Mouse (Mus musculus): ENCODE data around the gene Clk2.
A peak's percentile ranks its signal among the peaks of the same experiment; 100 is the strongest.
"Not testable (repeated sequence)": the region's sequence is repeated elsewhere in the genome, so short reads cannot be mapped to it uniquely, and the experiment has no call there.

The Clk2 gene

DNA sequence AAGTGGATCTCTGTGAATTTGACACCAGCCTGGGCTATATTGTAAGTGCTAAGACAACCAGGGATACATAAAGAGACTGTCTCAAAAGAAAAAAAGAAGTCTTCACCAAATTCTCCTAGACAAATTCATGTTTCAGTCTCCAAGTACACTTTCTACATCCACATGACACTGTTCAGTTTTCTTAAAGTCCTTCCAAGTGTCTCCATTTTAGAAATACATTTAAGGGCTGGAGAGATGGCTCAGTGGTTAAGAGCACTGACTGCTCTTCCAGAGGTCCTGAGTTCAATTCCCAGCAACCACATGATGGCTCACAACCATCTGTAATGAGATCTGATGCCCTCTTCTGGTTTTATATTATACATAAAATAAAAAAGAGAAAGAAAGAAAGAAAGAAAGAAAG lies 3.4 kb upstream of the Clk2 start:
- DNase-seq: not testable (repeated sequence)

DNA sequence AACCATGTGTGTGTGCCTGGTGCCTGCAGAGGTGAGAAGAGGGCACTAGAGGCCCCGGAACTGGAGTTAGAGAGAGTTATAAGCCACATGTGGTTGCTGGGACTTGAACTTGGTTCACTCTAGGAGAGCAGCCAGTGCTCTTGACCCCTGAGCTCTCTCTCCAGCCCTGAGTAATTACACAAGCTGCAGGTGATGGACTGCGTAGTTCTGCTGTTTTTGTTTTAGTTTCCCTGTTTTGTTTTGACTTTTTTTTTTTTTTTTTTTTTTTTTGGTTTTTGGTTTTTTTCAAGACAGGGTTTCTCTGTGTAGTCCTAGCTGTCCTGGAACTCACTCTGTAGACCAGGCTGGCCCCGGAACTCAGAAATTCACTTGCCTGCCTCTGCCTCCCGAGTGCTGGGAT lies 2.8 kb upstream of the Clk2 start:
- no peak for DNase-seq

DNA sequence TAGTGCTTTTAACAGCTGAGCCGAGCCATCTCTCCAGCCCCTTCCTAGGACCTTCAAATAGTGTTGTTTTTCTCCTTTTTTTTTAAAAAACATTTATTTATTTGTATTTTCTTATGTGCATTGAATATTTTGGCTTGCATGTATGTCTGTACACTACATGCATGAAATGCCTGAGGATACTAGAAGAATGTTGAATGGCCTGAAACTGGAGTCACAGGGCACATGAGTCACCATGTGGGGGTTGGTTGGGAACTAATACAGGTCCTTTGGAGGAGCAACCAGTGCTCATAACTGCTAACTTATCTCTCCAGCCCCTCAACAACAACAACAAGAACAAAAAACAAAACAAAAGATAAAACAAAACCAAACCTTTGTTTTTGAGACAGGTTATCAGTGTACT lies 1.5 kb upstream of the Clk2 start:
- DNase-seq: no peak

DNA sequence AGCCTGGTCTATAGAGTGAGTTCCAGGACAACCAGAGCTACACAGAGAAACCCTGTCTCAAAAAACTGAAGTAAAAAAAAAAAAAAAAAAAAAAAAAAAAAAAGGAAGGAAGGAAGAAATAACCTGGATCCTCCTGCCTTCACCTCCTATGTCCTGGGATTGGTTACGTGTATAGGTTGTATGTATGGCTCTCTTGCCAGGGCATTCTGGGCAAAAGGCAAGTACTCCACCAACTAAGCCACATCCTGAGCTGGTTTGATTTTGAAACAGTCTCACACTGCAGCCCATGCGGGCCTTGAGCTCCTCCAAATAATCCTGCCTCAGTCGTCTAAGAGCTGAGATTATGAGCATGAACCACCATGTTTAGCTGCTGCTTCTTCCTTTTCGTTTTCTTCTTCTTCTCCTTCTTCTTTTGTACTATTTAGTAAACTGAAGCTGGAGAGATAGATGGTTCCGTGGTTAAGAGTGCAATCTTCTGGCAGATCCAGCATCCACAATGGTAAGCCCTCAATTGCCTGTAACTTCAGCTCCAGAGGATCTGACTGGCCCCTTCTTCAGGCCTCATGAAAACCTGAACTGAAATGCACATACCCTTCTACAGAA lies 851 bp upstream of the Clk2 start:
- no peak for DNase-seq

DNA sequence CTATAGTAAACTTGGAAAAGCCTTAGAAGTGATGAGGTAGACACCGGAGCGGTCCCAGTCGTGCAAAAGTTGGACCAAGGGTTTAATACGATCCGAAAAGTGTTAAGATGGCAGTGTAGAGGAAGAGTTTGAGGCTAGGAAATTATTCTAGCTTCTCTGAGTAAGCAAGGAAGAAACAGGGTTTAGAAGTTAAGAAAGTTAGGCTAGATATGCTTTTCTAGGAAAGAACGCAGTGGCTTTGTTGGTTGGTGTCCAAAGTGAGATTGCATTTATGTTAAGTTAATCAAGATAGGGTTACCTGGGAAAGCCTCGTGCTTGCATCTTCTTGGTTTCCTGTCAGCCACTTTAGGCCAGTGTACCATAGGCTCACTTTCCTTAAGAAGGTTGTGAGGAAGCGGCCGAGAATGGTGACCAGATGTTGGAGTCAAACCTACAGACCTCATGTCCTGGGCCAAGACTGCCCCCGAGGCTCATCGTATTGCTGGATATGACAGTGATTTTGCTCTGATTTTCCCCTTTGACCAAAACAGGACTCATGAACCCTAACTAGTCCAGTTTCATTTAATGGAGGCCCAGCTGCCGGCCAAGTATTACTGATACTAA lies 774 bp downstream of the Clk2 start:
- no peak for DNase-seq

DNA sequence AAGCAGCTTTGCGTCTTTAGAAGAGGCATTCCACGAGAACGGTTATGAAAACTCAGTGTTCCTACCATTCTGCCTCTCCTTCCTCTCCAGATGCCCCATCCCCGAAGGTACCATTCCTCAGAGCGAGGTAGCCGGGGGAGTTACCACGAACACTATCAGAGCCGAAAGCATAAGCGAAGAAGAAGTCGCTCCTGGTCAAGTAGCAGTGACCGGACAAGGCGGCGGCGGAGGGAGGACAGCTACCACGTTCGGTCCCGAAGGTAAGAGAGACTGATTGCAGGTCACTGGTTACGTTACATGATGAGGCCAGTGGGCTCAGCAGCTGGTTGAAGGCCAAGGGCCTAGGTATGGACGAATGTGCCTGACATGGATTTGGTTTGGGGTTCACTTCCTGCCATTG lies 2.4 kb downstream of the Clk2 start:
- DNase-seq: no peak

DNA sequence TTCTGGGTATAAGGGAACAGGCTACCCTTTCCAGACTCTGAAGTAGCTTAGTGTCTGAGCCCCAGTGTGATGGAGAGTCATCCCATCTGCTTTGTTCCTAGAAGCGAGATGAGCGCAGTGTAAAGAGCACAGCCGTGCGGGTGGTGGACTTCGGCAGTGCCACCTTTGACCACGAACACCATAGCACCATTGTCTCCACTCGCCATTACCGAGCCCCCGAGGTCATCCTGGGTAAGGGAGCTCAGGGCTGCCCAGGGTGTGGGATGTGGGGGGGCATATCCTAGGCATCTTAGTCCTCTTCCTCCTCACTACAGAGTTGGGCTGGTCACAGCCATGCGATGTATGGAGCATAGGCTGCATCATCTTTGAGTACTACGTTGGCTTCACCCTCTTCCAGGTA lies 10.2 kb downstream of the Clk2 start:
- no peak for DNase-seq

DNA sequence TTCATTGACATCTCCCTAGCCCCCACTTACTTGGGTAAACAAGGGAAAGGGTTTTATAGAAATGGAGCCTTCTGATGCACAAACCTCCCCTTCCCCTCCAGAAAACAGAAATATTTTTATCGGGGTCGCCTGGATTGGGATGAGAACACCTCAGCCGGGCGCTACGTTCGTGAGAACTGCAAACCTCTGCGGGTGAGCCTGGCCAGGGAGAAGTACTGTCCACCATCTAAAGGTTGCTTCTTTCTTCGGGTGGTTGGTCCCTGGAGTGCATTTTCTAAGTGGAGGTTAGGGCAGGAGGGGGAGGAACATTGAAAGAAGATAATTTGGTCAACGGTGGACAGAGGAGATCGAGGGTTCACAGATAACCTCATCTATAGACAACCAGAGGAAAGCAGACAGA lies 10.9 kb downstream of the Clk2 start:
- DNase-seq: no peak

DNA sequence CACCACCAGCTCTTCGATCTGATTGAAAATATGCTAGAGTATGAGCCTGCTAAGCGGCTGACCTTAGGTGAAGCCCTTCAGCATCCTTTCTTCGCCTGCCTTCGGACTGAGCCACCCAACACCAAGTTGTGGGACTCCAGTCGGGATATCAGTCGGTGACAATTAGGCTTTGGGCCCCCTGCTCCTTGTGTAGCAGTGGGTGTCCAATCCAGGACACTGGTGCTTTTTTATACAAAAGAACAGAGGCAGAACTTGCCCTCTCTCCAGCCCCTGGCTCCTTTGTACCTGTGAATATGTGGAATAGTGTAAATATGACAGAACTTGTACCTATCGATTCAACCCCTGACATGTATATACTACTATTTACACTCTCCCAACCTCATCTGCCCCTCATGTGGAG lies 11.8 kb downstream of the Clk2 start:
- no peak for DNase-seq

DNA sequence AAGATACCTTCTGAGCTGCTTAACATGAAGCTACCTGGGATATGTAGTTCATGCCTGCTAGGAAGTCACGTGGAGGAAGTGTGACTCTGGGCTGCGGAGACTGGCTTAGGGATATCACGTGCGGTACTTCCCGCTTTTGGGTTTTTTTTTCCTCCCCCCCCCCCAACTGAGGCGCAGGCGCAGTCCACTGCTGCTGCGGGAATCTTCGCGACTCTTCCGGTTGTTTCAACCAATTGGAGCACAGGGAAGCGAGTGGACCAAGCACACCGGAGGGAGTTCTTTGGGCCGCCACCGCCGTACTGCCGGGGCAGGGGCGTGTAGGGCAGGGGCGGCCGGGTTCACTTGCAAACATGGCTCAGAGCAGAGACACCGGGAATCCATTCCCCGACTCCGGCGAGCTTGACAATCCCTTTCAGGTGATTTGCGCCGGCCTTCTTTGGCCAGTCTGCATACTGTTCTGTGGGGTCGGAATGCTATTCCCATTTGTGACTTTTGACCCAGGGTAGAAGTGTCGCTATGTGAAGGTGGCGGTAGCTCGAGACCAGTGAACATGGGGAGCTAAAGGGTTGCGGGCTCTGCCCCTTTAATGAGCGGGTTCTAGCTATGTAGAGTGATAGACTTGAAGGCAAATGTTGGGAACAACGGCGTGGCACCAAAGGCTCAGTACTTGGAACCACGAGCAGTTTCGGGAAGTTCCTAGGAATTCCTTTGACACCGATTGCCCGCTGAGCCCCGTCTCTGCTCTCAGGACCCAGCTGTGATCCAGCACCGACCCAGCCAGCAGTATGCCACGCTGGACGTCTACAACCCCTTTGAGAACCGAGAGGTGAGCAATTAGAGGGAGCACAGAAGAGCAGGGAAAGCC lies 12.9 kb downstream of the Clk2 start, which contains the start of gene Scamp3:
Scamp3 (plus strand) TSS at position 232 of the 865 bp plus-strand sequence.
- peak; percentile 99 for DNase-seq

DNA sequence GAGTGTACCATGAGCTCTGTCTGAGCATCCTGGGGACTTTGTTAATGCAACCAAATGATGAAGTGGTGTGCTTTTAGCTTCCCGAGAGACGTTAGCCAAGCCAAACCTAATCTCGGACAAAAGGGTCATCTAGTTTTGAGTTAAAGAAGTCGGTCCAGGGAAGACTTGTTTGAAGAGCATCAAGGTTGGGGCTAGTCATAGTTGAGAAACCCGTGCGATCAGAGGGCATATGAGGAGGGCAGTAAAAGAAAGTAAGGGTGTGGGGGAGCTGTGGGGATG lies 13.5 kb downstream of the Clk2 start:
- no peak for DNase-seq

DNA sequence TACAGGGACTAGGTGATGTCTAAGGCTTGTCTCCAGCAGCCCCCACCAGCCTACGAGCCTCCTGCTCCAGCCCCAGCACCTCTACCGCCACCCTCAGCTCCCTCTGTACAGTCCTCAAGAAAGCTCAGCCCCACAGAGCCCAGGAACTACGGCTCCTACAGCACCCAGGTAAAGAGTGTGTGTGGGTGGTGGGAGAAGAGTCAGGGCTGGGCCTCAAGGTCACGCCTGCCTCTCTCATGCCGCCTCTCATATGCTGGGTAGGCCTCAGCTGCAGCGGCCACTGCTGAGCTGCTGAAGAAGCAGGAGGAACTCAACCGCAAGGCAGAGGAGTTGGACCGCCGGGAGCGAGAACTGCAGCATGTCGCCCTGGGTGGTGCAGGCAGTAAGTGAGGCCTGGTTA lies 14.5 kb downstream of the Clk2 start:
- DNase-seq: no peak

DNA sequence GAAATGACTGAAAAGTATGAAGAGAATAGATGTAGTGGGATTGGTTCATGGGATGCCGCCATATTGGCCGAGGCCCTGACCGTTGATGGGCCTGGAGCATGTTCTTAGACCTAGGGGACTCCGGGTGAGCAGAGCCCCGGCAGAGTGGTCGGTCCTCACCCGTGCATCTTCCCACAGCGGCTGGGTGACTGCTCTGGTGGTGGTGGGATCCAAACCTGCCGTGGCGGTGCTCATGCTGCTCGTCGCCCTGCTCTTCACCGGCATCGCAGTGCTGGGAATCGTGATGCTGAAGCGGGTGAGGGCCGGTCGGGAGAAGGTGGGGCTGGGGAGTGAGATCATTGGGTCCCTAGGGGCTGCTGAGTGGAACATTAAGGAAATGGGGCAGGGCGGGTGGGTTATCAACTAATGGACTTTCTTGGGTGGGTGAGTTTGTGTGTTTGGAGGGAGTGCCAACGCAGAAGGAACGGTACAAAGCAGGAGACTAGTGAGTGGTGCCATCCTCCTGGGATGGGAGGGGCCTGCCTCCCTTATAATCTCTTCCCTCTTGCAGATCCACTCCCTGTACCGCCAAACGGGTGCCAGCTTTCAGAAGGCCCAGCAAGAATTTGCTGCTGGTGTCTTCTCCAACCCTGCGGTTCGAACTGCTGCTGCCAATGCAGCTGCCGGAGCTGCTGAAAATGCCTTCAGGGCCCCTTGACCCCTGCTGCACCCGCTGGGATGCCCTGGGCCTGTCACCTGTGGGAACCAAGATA lies 17.3 kb downstream of the Clk2 start:
- DNase-seq: no peak

DNA sequence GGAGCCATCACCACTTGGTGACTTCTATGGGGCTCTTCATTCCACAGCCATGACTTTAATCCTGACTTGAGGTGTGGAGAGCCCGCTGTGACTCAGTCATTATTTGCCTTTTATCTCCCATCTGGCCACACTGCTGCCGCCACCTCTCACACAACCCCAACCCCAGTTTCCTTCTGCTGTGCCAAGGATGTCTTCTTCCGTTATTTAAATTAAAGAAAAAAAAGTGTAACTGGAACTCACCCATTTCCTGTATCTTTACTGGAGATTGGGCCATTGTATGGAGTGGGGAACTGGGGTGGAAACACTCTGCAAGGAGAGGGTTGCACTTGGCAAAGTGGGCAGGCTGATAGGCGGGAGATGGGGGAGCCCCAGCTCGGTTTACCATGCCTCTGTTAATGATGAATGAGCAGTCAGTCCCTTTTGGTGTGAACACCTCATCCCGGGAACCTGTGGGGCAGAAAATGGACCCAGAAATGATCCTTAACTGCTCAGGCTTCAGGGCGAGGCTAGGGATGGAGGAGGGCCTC lies 18.0 kb downstream of the Clk2 start:
- DNase-seq: no peak

DNA sequence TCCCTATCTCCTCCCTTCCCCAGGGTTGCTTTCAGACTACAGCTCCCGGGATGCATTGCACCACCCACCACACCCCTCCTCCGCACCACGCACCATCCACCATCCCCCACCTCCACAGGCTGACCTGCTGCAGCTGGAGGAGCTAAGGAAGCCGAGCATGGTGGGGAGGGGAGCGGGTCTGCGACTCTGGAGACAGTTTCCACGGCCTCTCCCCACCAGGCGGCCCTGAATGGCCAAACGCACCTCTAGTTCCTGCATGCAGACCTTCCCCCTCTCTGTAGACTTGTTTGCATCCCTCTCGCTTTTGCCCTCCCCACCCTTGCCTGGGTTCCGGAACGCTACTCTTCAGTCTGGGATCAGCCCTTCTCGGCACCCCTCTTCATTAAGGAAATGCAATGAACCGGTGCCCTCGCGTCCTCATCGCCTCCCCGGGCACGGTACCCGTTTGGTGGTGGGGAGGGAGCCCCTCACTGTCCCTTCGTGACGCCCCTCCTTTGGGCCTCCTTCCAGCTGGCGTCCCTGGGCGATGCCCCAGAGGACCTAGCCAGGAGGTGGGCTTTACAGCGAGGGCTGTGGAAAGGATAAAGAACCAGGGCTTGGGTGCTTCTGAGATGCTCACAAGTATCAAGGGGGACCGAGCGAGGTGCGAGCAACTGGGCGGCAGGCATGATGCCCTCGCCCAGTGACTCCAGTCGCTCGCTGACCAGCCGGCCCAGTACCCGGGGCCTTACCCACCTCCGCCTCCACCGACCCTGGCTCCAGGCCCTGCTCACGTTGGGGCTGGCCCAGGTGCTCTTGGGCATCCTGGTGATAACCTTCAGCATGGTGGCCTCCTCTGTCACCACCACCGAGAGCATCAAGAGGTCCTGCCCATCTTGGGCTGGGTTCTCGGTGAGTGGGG lies 18.7 kb downstream of the Clk2 start, which contains the start of gene Fam189b:
Fam189b (plus strand) TSS at position 86 of the 901 bp plus-strand sequence.
- DNase-seq: peak; percentile 92

DNA sequence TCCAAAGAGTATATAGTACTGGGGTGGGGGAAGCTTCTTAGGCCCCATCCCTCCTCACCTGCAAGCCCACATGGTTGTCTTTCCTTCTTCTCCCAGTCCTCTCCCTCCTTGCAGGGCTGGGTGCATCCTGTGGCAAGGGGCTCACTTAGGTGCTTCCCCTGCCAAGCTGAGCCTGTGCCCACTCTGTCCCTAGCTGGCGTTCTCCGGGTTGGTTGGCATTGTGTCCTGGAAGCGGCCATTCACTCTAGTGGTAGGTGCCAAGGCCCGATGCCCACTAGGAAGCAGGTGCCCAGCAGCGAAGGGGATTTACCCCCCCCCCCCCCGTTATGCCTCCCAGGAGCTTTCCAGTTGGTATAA lies 19.3 kb downstream of the Clk2 start:
- DNase-seq: no peak

DNA sequence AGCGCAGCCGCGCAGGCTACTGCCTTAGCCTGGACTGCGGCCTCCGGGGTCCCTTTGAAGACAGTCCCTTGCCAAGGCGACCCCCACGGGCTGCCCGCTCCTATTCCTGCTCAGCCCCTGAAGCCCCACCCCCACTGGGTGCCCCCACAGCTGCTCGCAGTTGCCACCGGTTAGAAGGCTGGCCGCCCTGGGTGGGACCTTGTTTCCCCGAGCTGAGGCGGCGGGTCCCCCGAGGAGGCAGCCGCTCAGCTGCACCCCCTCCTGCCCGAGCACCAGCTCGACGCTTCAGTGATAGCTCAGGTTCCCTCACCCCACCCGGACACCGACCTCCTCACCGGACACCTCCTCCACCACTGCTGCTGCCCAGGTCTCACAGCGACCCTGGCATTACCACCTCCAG lies 22.6 kb downstream of the Clk2 start:
- DNase-seq: no peak

DNA sequence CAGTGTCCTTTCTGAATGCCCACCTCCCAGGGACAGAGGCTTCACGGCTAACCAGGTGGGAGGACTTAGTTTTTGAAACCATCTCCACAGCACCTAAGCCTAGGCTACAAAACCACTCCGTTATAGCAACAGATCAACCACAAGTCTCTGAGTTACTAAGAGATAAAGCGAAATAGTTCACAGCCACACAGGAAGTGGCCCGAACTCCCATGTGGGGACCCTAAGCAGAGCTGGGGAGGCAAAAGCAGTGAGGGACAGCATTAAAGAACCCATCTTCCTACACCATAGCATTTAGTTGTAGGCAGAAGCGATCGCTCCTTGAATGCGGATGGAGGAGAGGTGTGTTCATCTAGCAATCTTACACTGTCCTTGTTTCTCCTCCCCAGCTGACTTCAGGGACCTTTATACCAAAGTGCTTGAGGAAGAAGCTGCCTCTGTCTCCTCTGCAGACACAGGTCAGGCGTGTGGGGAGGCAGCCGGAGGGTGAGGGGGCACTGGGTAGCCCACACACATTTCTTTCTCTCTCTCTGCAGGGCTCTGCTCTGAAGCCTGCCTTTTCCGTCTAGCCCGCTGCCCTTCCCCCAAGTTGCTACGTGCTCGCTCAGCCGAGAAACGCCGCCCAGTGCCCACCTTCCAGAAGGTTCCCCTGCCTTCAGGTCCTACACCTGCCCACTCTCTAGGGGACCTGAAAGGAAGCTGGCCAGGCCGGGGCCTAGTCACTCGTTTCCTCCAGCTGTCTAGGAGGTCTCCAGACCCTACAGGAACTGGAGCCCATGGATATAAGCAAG lies 23.3 kb downstream of the Clk2 start:
- no peak for DNase-seq

DNA sequence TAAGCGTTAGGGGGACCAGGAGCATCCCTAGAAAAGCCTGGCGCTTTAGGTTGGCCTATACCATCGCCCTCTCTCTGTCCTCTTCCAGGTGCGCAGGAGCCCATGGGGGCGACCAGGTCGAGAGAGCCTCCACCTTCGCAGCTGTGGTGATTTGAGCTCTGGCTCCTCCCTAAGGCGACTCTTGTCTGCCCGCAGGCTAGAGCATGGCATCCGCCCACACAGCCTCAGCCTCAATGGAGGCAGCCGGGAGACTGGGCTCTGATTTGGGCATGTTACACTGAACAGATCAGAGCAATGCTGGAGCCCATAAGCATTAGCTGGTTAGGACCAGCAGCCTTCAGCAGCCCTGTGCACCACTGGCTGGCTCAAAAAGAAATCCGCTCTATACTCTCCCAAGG lies 23.9 kb downstream of the Clk2 start:
- DNase-seq: no peak

DNA sequence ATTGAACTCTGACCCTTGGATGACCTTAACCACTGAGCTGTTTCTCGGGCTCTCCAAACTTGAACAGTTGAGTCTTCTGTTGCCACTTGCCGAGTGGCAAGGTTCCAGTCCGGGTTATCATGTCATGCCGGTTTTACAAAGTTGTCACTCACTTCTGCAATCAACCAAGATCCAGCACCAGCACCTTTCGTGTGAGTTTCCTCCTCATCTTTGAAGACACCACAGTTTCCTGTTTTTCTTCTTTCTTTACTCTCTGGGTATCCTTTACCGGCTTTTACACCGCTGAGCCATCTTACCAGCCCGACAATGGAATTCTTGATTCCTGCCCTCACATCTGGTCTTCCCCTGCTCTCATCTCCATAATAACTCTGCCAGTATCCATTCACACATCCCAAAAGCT lies 25.8 kb downstream of the Clk2 start:
- DNase-seq: no peak

DNA sequence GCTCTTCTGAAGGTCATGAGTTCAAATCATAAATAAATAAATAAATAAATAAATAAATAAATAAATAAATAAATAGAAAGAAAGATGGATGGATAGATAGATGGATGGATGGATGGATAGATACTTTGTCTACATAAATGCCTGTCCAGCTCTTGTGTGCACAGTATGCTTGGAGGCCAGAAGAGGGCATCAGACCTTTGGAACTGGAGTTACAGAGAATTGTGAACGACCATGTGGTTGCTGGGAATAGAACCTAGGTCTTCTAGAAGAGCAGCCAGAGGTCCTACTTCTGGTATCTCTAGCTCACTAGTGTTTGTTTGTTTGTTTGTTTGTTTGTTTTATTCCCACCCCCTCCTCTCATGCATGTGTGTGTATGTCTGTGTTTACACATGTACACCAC lies 28.8 kb downstream of the Clk2 start:
- no peak for DNase-seq

DNA sequence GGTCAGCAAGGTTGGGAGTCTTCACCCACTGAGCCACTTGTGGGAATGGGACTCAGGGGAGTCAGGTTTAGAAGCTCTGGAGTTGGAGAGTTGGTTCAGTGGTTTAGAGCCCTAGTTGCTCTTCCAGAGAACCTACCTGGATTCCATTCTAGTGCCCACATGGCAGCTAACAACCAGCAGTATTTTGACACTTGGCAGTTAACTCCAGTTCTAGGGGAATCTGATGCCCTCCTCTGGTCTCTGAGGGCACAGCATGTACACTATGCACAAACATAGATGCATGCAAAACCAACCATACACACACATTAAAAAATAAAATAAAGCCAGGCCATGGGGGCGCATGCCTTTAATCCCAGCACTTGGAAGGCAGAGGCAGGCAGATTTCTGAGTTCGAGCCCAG lies 29.3 kb downstream of the Clk2 start:
- DNase-seq: peak; percentile 40
